Mouse (Mus musculus): ENCODE results near the gene Cd244a. TPM values are rescaled to one million over a fixed set of nuclear protein-coding genes. Genes with fewer than 3 reads are reported as not detected.

The Cd244a gene
- polyA plus RNA-seq, 1 experiment, result 2.0 TPM

DNA sequence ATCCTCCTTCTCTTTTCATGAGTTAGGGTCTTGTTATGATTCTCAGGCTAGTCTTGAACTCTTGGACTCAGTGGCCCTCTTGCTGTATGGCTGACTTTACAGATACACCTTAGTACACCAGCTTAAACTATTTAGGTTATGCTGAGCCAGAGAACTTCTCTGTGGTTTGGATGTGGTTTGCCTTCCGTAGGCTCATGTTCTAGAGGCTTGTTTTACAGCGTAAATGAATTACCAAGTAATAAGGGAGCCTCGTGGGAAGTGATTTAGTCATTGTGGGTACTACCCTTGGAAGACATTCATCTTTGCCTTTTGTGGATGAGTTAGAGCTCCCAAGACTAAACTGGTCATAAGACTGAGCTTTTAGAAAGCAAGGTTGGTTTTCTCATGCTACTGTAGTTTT, 68.8 kb downstream of the Cd244a start:
- no peaks in the 10 kb centered on the region for H3K36me3 ChIP-seq (ENCODE audit: control insufficient read depth, insufficient read depth, low read length)
- H3K4me3 ChIP-seq (ENCODE audit: low read depth, low read length), result no peak overlapping the region
- H3K27me3 ChIP-seq (ENCODE audit: control insufficient read depth, insufficient read depth, low read length), result no peaks in the 10 kb centered on the region
- no peaks in the 10 kb centered on the region for H3K4me1 ChIP-seq (ENCODE audit: control insufficient read depth, insufficient read depth, insufficient read length, low read length)
- TF ChIP-seq CTCF (IDR thresholded peaks at IDR 0.05; ENCODE audit: extremely low read depth, insufficient read length, insufficient replicate concordance, low read depth, low read length) (no peak), POLR2A (IDR thresholded peaks at IDR 0.05; ENCODE audit: low read depth, low read length) (no peak)
- WGBS, result 66% methylated on average over 3 of the region's 3 CpGs
- peak overlapping the region; percentile 46 for H3K27ac ChIP-seq (ENCODE audit: insufficient read depth, low read depth, low read length)

- H3K4me3 ChIP-seq (ENCODE audit: low read depth, low read length), result no peak overlapping the region
- WGBS, result 67% methylated on average over 6 of the region's 6 CpGs
- no peaks in the 10 kb centered on the region for H3K27me3 ChIP-seq (ENCODE audit: control insufficient read depth, insufficient read depth, low read length)
- H3K27ac ChIP-seq (ENCODE audit: insufficient read depth, low read depth, low read length), result peak overlapping the region; percentile 75
- no peaks in the 10 kb centered on the region for H3K36me3 ChIP-seq (ENCODE audit: control insufficient read depth, insufficient read depth, low read length)
- no peaks in the 10 kb centered on the region for H3K4me1 ChIP-seq (ENCODE audit: control insufficient read depth, insufficient read depth, insufficient read length, low read length)
- no peak for TF ChIP-seq POLR2A (IDR thresholded peaks at IDR 0.05; ENCODE audit: low read depth, low read length)
- no peak for TF ChIP-seq CTCF (IDR thresholded peaks at IDR 0.05; ENCODE audit: extremely low read depth, insufficient read length, insufficient replicate concordance, low read depth, low read length)
These were observed 70.2 kb downstream of the Cd244a start for GRCm38 (mm10) chr1:171629168-171629567.

DNA sequence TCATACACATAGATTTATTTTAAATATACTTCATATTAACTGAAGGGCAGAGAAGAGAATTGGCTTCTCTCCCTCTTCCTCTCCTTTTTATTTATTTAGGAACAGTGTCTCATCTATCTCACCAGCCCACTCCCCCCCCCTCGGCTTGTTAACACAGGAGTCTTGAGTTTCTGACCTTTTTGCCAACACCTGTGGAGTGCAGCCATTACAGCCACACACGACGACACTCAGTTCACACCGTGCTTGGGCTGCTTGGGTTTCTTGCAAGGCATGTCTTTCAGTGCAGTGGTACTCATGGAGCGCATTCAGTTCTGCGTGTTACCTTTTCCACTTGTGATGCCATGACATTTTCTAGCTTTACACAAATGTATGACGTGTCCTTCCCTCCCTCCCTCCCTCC, 71.0 kb downstream of the Cd244a start:
- no peak for TF ChIP-seq CTCF (IDR thresholded peaks at IDR 0.05; ENCODE audit: extremely low read depth, insufficient read length, insufficient replicate concordance, low read depth, low read length)
- no peak for TF ChIP-seq POLR2A (IDR thresholded peaks at IDR 0.05; ENCODE audit: low read depth, low read length)

DNA sequence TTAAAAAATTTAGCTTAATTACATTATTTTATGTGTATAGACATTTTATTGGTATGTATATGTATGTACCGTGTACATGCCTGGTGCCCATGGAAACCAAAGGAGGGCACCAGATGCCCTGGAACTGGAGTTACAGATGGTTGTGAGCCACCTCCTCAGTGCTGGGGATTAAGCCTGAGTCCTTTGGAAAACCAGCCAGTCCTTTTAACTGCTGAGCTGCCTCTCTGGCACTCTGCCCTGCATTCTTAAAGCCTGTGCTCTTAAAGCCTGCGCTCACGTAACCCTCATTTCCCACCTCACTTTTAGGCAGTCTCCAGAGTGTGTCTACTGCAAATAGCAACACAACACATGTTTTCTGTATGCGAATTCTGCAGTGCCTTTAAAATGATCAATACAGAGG, 71.9 kb downstream of the Cd244a start:
- TF ChIP-seq CTCF (IDR thresholded peaks at IDR 0.05; ENCODE audit: extremely low read depth, insufficient read length, insufficient replicate concordance, low read depth, low read length) (no peak), POLR2A (IDR thresholded peaks at IDR 0.05; ENCODE audit: low read depth, low read length) (no peak)

More for the DNA sequence above, 71.0 kb downstream of the Cd244a start:
- Histone ChIP-seq H3K27ac (ENCODE audit: insufficient read depth, low read depth, low read length) (peak overlapping the region; percentile 62), H3K36me3 (ENCODE audit: control insufficient read depth, insufficient read depth, low read length) (no peaks in the 10 kb centered on the region), H3K4me3 (ENCODE audit: low read depth, low read length) (no peak overlapping the region), H3K4me1 (ENCODE audit: control insufficient read depth, insufficient read depth, insufficient read length, low read length) (no peaks in the 10 kb centered on the region), H3K27me3 (ENCODE audit: control insufficient read depth, insufficient read depth, low read length) (no peaks in the 10 kb centered on the region)
- 73% methylated on average over 7 of the region's 7 CpGs for WGBS

GRCm38 (mm10) chr1:171631447-171631846, 72.5 kb downstream of the Cd244a start:
- H3K4me3 ChIP-seq (ENCODE audit: low read depth, low read length), result no peak overlapping the region
- H3K27ac ChIP-seq (ENCODE audit: insufficient read depth, low read depth, low read length), result no peak overlapping the region
- no peaks in the 10 kb centered on the region for H3K36me3 ChIP-seq (ENCODE audit: control insufficient read depth, insufficient read depth, low read length)
- H3K4me1 ChIP-seq (ENCODE audit: control insufficient read depth, insufficient read depth, insufficient read length, low read length), result no peaks in the 10 kb centered on the region
- TF ChIP-seq POLR2A (IDR thresholded peaks at IDR 0.05; ENCODE audit: low read depth, low read length) (no peak), CTCF (IDR thresholded peaks at IDR 0.05; ENCODE audit: extremely low read depth, insufficient read length, insufficient replicate concordance, low read depth, low read length) (no peak)
- 45% methylated on average over 2 of the region's 2 CpGs for WGBS
- H3K27me3 ChIP-seq (ENCODE audit: control insufficient read depth, insufficient read depth, low read length), result no peaks in the 10 kb centered on the region

More for the DNA sequence above, 71.9 kb downstream of the Cd244a start:
- Histone ChIP-seq H3K36me3 (ENCODE audit: control insufficient read depth, insufficient read depth, low read length) (no peaks in the 10 kb centered on the region), H3K27ac (ENCODE audit: insufficient read depth, low read depth, low read length) (no peak overlapping the region), H3K27me3 (ENCODE audit: control insufficient read depth, insufficient read depth, low read length) (no peaks in the 10 kb centered on the region), H3K4me3 (ENCODE audit: low read depth, low read length) (no peak overlapping the region), H3K4me1 (ENCODE audit: control insufficient read depth, insufficient read depth, insufficient read length, low read length) (no peaks in the 10 kb centered on the region)
- WGBS, result 76% methylated on average over 4 of the region's 4 CpGs

- H3K36me3 ChIP-seq (ENCODE audit: control insufficient read depth, insufficient read depth, low read length), result no peaks in the 10 kb centered on the region
- H3K27me3 ChIP-seq (ENCODE audit: control insufficient read depth, insufficient read depth, low read length), result no peaks in the 10 kb centered on the region
- no peak for TF ChIP-seq POLR2A (IDR thresholded peaks at IDR 0.05; ENCODE audit: low read depth, low read length)
- no peak for TF ChIP-seq CTCF (IDR thresholded peaks at IDR 0.05; ENCODE audit: extremely low read depth, insufficient read length, insufficient replicate concordance, low read depth, low read length)
- no peak overlapping the region for H3K27ac ChIP-seq (ENCODE audit: insufficient read depth, low read depth, low read length)
- WGBS, result 51% methylated on average over 6 of the region's 6 CpGs
- H3K4me1 ChIP-seq (ENCODE audit: control insufficient read depth, insufficient read depth, insufficient read length, low read length), result no peaks in the 10 kb centered on the region
- no peak overlapping the region for H3K4me3 ChIP-seq (ENCODE audit: low read depth, low read length)
These were observed 76.7 kb downstream of the Cd244a start for GRCm38 (mm10) chr1:171635696-171636095.

- no peak overlapping the region for H3K4me3 ChIP-seq (ENCODE audit: low read depth, low read length)
- H3K36me3 ChIP-seq (ENCODE audit: control insufficient read depth, insufficient read depth, low read length), result no peaks in the 10 kb centered on the region
- no peaks in the 10 kb centered on the region for H3K27me3 ChIP-seq (ENCODE audit: control insufficient read depth, insufficient read depth, low read length)
- H3K27ac ChIP-seq (ENCODE audit: insufficient read depth, low read depth, low read length), result no peak overlapping the region
- TF ChIP-seq CTCF (IDR thresholded peaks at IDR 0.05; ENCODE audit: extremely low read depth, insufficient read length, insufficient replicate concordance, low read depth, low read length), result no peak
- no peaks in the 10 kb centered on the region for H3K4me1 ChIP-seq (ENCODE audit: control insufficient read depth, insufficient read depth, insufficient read length, low read length)
- WGBS, result 70% methylated on average over 8 of the region's 8 CpGs
These were observed 78.1 kb downstream of the Cd244a start for GRCm38 (mm10) chr1:171637101-171637500.

DNA sequence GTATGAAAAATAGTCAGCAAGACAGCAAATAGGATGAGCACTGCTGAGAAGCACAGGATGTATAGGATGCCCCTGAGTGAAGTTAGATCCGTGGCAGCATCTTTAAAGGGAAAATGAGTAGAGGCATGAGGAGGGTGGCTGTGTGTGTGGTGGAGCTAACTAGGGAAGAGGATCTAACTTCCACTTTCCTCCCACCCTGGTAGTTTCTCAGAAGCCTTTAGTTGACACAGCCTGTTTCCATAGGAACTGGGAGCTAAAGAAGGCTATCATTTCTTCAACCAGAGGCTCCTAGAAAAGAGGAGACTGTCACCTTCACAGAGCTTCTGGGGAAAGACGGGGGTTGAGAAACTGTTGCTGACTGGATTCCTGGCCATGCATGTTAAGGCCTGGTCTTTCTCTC, 79.7 kb downstream of the Cd244a start:
- 72% methylated on average over 2 of the region's 2 CpGs for WGBS
- no peaks in the 10 kb centered on the region for H3K36me3 ChIP-seq (ENCODE audit: control insufficient read depth, insufficient read depth, low read length)
- no peaks in the 10 kb centered on the region for H3K27me3 ChIP-seq (ENCODE audit: control insufficient read depth, insufficient read depth, low read length)
- H3K4me3 ChIP-seq (ENCODE audit: low read depth, low read length), result no peak overlapping the region
- H3K4me1 ChIP-seq (ENCODE audit: control insufficient read depth, insufficient read depth, insufficient read length, low read length), result no peaks in the 10 kb centered on the region; the same call in 1 of the 2 replicates
- TF ChIP-seq CTCF (IDR thresholded peaks at IDR 0.05; ENCODE audit: extremely low read depth, insufficient read length, insufficient replicate concordance, low read depth, low read length) (no peak), POLR2A (IDR thresholded peaks at IDR 0.05; ENCODE audit: low read depth, low read length) (no peak)
- no peak overlapping the region for H3K27ac ChIP-seq (ENCODE audit: insufficient read depth, low read depth, low read length)
